Mouse (Mus musculus): Measurements from ENCODE around the gene Zfp239. TPM values are rescaled to one million over a fixed set of nuclear protein-coding genes. Genes with fewer than 3 reads are reported as not detected.

Zfp239 gene
- polyA plus RNA-seq (2015; fragmentation: Nextera tagmentation; extraction: Ambion mirVana): 17.4 and 18.7 TPM in 2 replicates

DNA sequence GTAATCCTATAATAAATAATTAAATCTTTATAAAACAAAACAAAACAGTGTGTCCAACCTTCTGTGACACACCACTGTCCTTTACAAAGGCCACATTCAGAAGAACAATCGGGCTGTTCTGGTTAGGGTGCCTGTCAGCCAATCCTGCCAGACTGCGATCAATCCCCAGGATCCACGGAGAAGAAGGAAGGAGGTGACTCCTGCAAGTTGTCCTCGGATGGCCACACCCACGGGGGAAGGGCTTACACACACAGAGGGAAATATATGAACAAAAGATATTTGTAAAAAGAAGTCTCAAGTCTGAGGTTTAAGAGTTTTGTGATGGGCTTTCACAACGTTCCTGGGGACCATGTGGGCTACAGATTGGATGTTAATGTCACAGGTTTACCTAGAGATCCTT, at the start of gene Zfp239:
Gene Zfp239, plus strand, starts transcription at position 253 of the 400 bp plus-strand sequence.

DNA sequence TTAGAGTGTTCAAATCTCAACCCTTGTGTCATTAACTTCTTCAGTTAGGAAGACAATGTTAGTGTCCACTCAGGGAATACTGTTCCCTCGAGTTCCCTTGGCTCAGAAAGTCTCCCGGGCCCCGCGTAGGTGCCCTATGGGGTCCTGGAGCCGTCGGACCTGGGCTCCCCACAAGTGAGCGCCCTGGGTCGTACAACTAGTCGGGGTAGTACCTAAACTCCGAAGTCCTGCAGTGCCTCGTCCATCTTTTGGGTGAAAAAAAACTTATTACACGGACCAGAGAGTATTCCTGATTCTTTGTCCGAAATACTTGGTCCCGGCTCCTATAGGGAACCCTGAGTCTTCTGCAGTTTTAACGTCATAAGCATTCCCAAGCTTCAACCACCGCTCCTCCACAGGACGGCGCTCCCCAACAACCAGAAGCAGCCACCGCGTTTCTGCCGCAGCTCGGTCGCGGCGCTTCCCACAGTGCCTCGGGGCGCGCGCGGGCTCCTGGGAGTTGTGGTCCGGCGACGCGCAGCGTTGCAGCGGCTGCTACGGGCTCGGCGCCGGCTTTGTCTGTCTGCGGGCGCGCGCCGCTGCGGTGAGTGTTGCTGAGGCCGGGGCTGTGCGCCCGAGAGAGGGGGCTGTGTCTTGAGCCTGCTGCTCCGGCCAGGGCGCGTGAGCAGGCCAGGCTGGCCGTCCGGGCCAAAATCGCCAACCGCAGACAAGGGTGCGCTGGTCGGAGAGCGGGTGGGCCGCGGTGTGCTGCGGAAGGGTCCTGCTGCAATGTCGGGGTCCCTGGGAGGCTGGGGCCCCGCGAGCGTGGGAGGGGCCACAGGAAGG, 21.0 kb upstream of the Zfp239 start, which contains the start of gene Zfp637:
Gene Zfp637, plus strand, starts transcription at position 495 of the 825 bp plus-strand sequence.

DNA sequence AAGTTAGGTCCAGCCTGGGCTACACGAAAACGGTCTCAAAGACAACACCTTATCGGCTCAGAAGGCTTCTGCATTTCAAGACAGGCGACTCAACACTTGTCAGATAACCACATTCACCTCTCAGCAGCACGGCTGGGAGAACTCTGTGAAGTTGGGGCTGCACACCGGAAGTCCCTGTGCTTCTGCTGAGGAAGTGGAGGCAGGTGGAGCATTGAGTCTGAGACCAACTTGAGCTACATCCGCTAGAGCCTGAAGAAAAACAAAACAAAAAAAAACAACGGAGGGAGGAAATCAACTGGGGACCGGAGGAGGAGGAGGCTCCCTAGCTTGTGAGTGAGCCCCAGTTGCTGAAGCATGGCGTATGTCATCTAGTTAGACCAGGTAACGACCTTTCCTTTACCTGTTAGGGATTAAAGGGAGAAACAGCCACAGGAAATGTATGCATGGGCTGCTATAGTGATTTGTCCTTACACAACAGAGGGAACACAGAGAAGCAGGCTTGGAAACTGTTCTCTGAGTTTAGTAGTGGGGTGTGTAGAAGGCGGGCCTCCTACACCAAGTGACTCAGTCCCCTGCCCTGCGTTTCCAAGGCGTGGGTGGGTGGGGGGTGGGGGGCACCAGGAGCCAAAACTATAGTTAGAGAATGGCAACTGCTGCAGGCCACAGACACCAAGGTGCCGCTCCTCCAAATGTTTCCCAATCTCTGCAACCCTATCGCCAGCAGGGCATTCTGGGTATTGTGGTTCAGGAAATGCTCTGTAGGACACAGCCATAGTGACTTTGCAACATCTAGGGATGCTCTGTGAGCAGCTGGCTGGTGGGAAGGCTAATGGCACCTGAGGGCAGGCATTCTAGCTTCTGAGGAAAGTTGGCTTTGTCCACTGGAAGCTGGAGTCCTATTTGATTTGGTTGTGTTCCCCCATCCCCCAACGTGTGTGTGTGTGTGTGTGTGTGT, 38.5 kb downstream of the Zfp239 start, which contains the start of gene Hnrnpf:
Gene Hnrnpf, plus strand, starts transcription at position 199 of the 955 bp plus-strand sequence.

Other genes starting within 250 kb of the Zfp239 start
- 113 and 115 TPM in 2 replicates for gene Zfp637, start 20.9 kb upstream of the Zfp239 start, polyA plus RNA-seq (2015; fragmentation: Nextera tagmentation; extraction: Ambion mirVana)
- 183 and 194 TPM in 2 replicates for gene Hnrnpf, start 38.2 kb downstream of the Zfp239 start, polyA plus RNA-seq (2015; fragmentation: Nextera tagmentation; extraction: Ambion mirVana)
- 2.4 and 3.1 TPM in 2 replicates for gene Fxyd4, start 75.6 kb downstream of the Zfp239 start, polyA plus RNA-seq (2015; fragmentation: Nextera tagmentation; extraction: Ambion mirVana)
- gene Rasgef1a, start 149.3 kb downstream of the Zfp239 start, polyA plus RNA-seq (2015; fragmentation: Nextera tagmentation; extraction: Ambion mirVana): 9.1 and 10.5 TPM in 2 replicates